Mouse (Mus musculus): ENCODE results near the gene Gpr152.
A peak's percentile ranks its signal among the peaks of the same experiment; 100 is the strongest.

The Gpr152 gene

DNA sequence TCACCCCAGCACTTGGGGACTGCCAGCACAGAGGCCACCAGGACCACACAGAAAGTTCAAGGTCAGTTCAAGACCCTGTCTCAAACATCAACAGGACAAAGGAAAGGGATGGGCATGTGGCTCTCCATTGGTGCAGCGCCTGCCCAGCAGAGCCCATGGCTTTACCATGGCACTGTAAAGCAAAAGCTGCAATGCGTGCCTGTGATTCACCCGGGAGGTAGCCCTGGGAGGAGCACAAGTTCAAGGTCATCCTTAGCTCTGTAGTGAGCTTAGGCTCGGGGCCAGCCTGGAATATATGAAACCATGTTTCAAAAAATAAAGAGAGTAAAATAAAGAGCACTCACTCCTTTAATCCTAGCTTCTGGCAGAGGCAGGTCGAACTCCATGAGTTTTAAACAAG lies 12.3 kb downstream of the Gpr152 start:
- DNase-seq, result no peak

DNA sequence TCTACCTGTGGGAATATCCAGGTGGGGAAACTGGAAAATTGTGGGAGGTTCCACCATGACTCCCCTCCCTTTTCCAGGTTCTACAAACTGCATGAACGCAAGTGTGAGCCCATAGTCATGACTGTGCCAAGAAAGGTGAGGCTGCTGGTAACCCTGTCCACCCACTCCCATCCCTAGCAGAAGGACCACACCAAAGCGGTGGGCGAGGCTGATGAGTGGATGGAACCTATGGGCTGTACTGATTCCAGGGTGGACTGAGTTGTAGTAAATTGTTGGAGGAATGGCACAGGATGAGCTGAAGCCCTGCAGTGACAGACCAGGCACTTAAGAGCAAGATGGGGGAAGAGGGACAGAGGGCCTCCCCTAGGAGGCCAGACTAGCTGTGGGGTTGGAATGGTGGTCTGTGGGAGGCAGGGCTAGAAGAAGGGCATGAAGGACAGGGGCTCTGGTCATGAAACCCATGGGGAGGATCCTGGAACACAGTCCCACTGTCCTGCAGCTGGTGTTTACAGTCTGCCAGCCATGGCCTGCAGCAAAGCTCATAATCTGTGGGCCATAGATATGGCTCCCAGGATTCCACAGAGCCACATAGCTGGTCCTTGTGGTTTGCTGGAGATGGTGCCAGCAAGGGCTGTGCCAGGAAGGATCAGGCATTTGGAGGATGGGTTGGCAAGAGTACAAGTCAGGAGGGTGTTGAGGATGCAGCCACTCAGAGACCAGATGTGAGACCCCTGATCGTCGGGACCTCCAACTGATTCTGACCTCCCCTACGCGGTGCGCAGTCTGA lies 13.1 kb downstream of the Gpr152 start:
- DNase-seq, result peak in 1 of 2 experiments; percentile 70

DNA sequence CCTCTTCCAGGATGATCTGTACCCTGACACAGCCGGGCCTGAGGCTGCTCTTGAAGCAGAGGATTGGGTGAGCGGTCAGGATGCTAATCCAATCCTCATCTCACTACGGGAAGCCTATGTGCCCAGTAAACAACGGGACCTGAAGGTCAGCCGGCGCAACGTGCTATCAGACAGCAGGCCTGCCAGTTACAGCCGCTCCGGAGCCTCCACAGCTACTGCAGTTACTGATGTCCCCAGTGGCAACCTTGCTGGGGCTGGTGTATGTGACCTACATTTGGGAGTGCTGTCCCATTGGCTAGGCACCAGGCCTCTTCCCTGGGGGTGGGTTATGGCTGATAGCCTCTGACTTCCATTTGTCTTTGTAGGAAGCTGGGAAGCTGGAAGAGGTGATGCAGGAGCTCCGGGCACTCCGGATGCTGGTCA lies 13.7 kb downstream of the Gpr152 start, which contains the start of gene Ptprcap:
TSS of gene Ptprcap (plus strand) at position 373 of the 423 bp plus-strand sequence.
- DNase-seq, result peak; percentile 69 to 78

DNA sequence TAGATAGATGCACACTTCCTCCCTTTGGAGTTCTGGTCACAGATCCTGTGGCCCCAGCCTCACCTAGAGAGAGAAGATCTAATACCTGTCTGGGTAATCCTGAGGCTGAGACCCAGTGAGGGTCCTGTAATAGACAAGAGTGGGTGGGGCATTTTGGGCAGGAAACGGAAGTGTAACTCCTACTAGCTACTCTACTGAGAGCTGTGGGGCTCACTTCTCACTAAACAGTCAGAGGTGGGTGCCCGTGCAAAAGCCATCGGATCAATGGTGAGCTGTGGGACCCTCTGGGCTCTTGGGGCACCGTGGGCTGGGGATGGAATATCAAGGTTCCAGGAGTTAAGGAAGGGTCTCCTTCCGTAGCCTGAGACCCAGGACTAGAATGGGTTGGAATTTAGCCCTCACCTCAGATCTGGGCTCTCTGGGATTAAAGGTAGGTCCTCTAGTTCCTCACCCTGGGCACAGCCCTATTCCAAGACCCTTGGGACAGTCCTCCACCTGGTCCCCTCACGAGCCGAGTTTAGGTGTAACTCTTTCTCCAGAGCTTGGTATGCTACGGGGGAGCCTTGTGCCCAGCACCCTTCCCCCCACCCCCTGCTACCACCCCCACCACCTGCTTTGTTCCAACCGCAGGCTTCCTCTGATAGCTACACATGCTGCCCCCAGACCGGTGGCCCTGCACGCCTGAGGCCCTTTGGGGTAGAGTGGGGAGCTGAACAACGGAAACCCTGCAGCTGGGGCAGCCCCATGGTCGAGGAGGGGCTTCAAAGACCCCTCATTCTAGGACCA lies 15.0 kb downstream of the Gpr152 start:
- DNase-seq, result peak in 1 of 2 experiments; percentile 21

- no peak for DNase-seq
Measured at GRCm38 (mm10) chr19:4155223-4156072, 15.9 kb downstream of the Gpr152 start.

GRCm38 (mm10) chr19:4156073-4156579 lies 16.5 kb downstream of the Gpr152 start:
- DNase-seq, result peak; percentile 16 to 42

GRCm38 (mm10) chr19:4156771-4157170 lies 17.2 kb downstream of the Gpr152 start:
- no peak for DNase-seq

GRCm38 (mm10) chr19:4159049-4159448 lies 19.5 kb downstream of the Gpr152 start:
- DNase-seq, result no peak

DNA sequence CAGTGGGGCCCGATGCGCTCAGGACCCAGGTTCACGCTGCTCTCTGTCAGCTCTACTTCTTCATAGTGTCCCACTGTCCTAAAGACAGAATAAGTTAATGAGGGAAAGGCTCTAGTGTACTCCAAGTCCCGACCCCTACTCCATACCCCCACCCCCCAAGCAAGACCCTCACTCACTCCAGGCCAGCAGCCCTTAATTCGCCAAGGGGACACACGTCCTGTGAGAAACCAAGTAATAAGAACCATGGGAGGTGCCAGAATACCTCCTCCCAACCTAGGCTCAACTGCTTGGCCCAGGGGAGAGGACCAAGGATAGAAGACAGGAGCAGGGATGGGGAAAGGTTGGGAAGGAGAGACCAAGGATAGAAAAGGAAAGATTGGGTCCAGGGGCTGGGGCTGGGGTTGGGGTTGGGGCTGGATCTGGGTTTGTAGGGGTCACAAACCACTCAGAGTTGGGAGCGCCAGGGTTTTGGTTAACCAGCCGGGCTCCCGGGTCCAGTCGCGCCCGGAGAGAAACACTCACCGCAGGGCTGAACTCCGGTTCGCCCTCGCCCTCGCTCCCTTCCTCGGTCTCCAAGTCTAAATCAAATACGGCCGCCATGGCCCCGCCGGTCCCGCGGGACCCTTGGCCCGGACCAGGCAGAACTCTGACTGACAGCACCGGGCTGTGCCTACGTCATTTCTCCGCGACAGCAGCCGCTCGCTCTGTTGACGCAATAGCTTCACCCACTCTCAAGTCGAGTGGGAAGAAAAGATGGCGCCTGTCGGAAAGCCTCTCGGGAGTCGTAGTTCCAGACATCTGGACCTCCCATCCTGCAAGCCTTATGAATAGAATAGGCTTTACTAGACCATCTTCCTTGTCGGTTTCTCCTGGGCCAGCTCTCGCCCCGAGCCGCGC lies 23.3 kb downstream of the Gpr152 start, which contains the start of gene Rps6kb2:
TSS of gene Rps6kb2 (minus strand) at position 709 of the 897 bp plus-strand sequence.
- peak; percentile 98 to 99 for DNase-seq

GRCm38 (mm10) chr19:4163543-4163887 lies 23.9 kb downstream of the Gpr152 start:
- DNase-seq, result no peak

DNA sequence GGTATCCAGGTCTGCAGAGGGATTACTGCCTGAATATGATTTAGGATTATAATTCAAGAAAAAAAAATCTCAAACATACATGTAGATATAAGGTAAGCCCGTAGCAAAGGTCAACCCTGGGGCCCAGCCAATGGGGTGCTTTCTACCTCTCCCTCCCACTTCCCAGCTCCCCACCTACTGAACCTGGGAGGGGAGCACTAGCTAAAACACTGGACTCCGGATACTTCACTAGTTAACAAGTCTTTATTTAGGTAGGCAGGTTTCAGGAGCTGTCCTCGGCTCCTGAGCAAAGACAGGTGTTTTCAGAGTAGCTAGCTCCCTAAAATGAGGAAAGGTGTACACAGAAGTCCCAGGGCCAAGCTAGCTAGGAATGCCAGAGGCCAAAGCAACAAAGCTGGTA lies 24.5 kb downstream of the Gpr152 start:
- no peak for DNase-seq

GRCm38 (mm10) chr19:4164721-4165120 lies 25.1 kb downstream of the Gpr152 start:
- peak in 1 of 2 experiments; percentile 34 for DNase-seq

- DNase-seq, result peak; percentile 45 to 59
Measured at GRCm38 (mm10) chr19:4166678-4167476, 27.3 kb downstream of the Gpr152 start.

GRCm38 (mm10) chr19:4169378-4169784 lies 29.8 kb downstream of the Gpr152 start:
- DNase-seq, result peak; percentile 100

DNA sequence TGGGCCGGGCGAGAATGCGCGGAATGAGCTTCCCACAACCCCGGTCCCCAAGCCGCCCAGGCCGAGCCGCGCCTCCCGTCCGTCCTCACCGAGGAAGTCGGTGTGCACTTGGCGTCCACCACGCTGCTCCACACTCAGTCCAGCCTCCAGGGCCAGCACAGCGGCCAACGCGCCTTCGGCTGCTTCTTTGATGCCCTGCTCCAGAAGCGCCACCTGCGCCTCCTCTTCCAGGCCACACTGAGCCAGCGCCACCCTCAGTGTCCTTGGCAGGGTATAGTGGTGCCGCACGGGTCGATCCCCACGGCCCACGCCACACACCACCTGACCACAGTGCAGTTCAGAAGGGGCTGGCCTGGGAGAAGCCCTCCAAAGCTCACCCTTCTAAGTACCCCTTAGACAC lies 30.2 kb downstream of the Gpr152 start:
- DNase-seq, result peak in 1 of 2 experiments; percentile 81

GRCm38 (mm10) chr19:4170723-4171392 lies 31.3 kb downstream of the Gpr152 start:
- peak; percentile 10 to 19 for DNase-seq

DNA sequence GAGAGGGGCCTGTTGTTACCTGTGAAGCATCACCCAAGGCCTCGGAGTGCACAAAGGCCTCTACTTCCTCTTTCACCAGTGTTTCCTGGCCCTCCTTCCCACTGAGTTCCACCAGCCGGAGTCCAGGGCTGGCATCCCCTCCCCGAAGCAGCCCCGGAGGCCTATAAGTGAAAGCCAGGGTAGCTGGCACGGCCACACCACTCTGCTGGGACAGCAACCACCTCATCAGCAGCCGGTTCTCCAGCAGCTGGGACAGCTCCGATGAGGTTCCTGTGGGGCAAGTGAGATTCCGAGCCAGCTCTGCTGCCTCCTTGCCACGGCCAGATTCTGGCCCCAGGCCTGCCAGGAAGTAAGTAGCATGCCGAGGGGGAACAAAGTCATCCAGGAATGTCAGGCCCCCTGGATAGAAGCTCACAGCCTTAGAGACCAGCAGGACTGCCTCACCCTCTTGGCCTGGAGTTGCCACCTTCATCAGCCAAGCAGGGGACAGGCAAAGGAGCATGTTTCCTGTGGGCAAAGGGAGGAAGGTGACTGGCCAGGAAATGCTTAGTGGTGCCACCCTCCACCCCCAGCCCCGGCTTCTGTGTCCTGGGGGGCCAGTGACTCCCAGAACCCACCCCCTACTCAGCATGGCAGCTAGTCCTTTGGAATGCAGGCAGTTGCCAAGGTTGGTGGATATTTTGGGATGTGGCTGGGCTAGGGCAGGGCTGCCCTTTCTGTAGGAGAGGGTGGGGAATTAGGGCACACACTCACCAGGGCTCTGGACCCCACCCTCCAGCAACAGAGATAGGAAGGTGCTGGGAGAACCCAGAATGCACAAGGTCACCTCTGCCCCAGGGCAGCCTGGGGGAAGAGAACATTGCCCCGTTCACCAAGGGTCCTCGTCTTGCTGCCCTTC lies 32.1 kb downstream of the Gpr152 start:
- DNase-seq, result peak; percentile 39 to 51

- peak in 1 of 2 experiments; percentile 13 for DNase-seq
Measured at GRCm38 (mm10) chr19:4172925-4173324, 33.3 kb downstream of the Gpr152 start.
